Mouse (Mus musculus) midbrain, embryonic 16.5 days (tissue): ENCODE data around the gene Ptpre. TPM values are rescaled to one million over a fixed set of nuclear protein-coding genes. Genes with fewer than 3 reads are reported as not detected.

Experiments
- ATAC-seq: fragments of 200-750 bp; cut with Nextera tagmentation; 2 replicates; pipeline ENCODE4 v1.8.0; 2017; ENCODE audit warnings: moderate TSS enrichment
- H3K27ac ChIP-seq: fragments of 300-500 bp; sonication (generic); 2 replicates; pipeline ENCODE4 v1.5.1; 2014; ENCODE audit warnings: mild to moderate bottlenecking, low read length, mixed read lengths
- H3K27me3 ChIP-seq: fragments of 300-500 bp; sonication (generic); 2 replicates; pipeline ENCODE4 v1.6.1; 2014; ENCODE audit warnings: low read depth, low read length, mixed read lengths; ENCODE audit not compliant: control insufficient read depth, insufficient read depth
- H3K36me3 ChIP-seq: fragments of 300-500 bp; sonication (generic); 2 replicates; pipeline ENCODE4 v1.6.1; 2014; ENCODE audit warnings: mild to moderate bottlenecking, low read length, moderate library complexity, mixed read lengths; ENCODE audit not compliant: control insufficient read depth, insufficient read depth
- H3K4me1 ChIP-seq: fragments of 300-500 bp; sonication (generic); 2 replicates; pipeline ENCODE4 v1.6.1; 2014; ENCODE audit warnings: mild to moderate bottlenecking, low read length, mixed read lengths; ENCODE audit not compliant: control insufficient read depth, insufficient read depth
- H3K4me2 ChIP-seq: fragments of 300-500 bp; sonication (generic); 2 replicates; pipeline ENCODE4 v1.6.1; 2014; ENCODE audit warnings: mild to moderate bottlenecking, low read length, mixed read lengths
- H3K4me3 ChIP-seq: fragments of 300-500 bp; sonication (generic); 2 replicates; pipeline ENCODE4 v1.5.1; 2014; ENCODE audit warnings: low read depth, mild to moderate bottlenecking, low read length, moderate library complexity, mixed read lengths
- H3K9ac ChIP-seq: fragments of 300-500 bp; sonication (generic); 2 replicates; pipeline ENCODE4 v1.6.1; 2014; ENCODE audit warnings: low read depth, low read length, mixed read lengths
- H3K9me3 ChIP-seq: fragments of 300-500 bp; sonication (generic); replicated peaks from 2 replicates; pipeline ENCODE4 v1.6.1; 2014; ENCODE audit warnings: mild to moderate bottlenecking, low read length, mixed read lengths; ENCODE audit not compliant: control insufficient read depth, poor library complexity, severe bottlenecking
- WGBS: fragments of 180-500 bp; shearing (Covaris S2); extraction: QIAGEN DNeasy Blood & Tissue Kit; methylation state at CpG from one replicate; pipeline ENCODE4 v1.1.7; 2014; 5-methylcytosine and 5-hydroxymethylcytosine counted together
- polyA plus RNA-seq: library from polyadenylated mRNA; unstranded; fragments of >200 nt; fragmentation: Nextera tagmentation; extraction: Ambion mirVana; gene quantifications from 2 replicates; pipeline ENCODE4 v1.2.1, GENCODE M21; 2015

The Ptpre gene
- polyA plus RNA-seq, 1 experiment from 2014 or later = 7.6 TPM

DNA sequence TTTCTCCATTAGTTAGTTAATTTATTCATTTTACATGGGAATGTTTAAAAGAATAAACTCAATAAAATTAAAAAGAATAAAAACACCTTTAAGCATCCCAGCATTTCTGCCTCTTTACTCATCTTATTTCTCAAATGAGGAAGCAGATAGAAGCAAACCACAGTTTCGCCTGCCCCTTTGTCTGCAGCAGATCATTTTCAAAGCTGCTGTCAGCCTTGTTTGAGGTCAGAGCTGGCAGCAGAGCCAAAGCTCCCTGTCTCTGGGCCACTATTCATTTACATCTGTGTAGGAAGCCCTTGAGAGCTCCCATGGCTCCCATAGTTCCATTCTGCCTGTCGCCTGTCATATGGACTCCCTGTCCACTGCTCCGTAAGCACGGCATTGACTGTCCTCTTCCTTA, 28.7 kb upstream of the Ptpre start:
- Histone ChIP-seq H3K36me3 (no peaks in the 10 kb centered on the region), H3K27me3 (no peaks in the 10 kb centered on the region), H3K4me1 (no peaks in the 10 kb centered on the region), H3K4me3 (no peak overlapping the region), H3K9me3 (no peaks in the 10 kb centered on the region), H3K9ac (no peak overlapping the region), H3K27ac (no peak overlapping the region), H3K4me2 (no peak overlapping the region)
- ATAC-seq = no peak
- WGBS = 71% methylated on average over 4 of the region's 4 CpGs

DNA sequence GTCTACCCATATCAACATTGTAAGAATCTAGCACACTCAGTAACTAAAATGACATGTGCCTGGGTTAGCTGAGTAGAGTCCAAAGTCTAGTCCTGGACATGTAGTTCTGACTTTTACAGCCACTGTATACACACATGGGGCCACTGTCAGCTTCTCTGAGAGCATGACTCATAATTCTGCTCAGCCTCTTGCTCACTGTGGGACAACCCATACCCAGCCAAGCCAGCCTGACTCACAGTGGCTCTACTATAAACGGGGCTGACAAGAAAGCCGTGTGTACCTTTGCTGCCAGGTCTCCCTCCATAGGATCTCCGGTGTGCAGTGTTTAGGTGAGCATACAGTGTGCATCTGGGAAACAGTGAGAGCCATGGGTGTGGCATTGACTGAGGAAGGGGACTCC, 28.0 kb upstream of the Ptpre start:
- Histone ChIP-seq H3K9ac (no peak overlapping the region), H3K27ac (no peak overlapping the region), H3K4me1 (no peaks in the 10 kb centered on the region), H3K27me3 (no peaks in the 10 kb centered on the region), H3K9me3 (no peaks in the 10 kb centered on the region), H3K36me3 (no peaks in the 10 kb centered on the region), H3K4me2 (no peak overlapping the region), H3K4me3 (no peak overlapping the region)
- ATAC-seq = no peak
- WGBS = 99% methylated on average over 3 of the region's 3 CpGs

DNA sequence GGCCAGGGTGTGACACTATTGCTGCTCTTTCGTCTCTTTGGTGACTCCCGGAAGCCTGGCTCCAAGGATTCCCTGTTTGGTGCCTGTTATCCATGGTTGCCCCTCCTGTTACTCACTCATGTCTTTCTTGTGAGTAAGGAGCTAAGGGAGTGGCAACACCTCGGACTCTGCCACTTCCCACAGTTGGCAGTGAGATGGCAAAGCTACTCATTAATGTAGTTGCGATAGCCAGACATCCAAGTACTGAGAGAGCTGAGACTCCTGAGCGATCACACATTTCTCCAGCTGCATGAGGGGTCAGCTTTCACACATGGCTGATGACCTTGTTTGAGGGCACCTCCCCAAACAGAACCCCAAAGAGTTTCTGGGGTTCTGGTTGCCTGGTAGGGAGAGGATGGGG, 26.9 kb upstream of the Ptpre start:
- ATAC-seq = no peak
- Histone ChIP-seq H3K9me3 (no peaks in the 10 kb centered on the region), H3K27ac (no peak overlapping the region), H3K4me2 (no peak overlapping the region), H3K36me3 (no peaks in the 10 kb centered on the region), H3K4me3 (no peak overlapping the region), H3K9ac (no peak overlapping the region), H3K27me3 (no peaks in the 10 kb centered on the region), H3K4me1 (no peaks in the 10 kb centered on the region)
- 84% methylated on average over 5 of the region's 5 CpGs for WGBS

DNA sequence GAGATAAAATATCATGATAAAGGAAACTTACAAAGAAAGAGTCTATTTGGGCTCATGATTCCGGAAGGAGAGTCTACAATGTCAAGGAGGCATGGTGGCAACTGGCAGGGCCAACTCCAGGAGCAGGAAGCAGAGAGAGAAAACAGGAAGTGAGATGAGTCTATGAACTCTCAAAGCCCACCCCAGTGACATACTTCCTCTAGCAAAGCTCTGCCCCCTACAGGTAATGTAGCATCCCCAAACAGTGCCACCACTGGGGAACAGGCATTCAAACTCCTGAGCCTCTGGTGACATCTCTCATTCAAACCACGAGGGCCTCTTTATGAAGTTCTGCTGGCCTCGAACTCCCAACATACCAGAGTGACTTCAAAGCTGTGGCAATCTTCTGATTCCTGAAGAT, 25.6 kb upstream of the Ptpre start:
- Histone ChIP-seq H3K36me3 (no peaks in the 10 kb centered on the region), H3K4me2 (no peak overlapping the region), H3K27ac (no peak overlapping the region), H3K9ac (no peak overlapping the region), H3K27me3 (no peaks in the 10 kb centered on the region), H3K9me3 (no peaks in the 10 kb centered on the region), H3K4me1 (no peaks in the 10 kb centered on the region), H3K4me3 (no peak overlapping the region)
- ATAC-seq = no peak
- 91% methylated on average over 3 of the region's 3 CpGs for WGBS

DNA sequence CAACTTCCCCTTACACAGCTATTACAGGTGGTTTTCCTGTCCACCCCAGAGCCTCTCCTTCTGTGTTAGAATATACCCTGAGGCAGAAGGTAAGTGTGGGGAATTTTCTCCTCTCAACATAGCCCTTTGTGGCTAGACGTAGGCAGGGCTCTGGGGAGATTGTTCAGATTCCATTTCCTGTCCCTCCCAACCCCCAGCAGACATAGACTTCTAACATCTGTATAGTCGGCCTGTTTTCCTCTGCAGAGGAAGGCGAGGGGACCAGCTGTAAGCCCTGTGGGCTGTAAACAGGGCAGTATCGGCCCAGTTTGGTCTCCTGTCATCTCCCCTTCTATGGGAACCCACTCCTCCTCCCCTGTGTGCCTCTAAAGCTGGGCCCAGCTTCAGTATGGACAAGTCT, 20.1 kb upstream of the Ptpre start:
- Histone ChIP-seq H3K4me2 (no peak overlapping the region), H3K4me3 (no peak overlapping the region), H3K4me1 (no peaks in the 10 kb centered on the region), H3K9ac (no peak overlapping the region), H3K27me3 (no peaks in the 10 kb centered on the region), H3K36me3 (no peaks in the 10 kb centered on the region), H3K27ac (no peak overlapping the region), H3K9me3 (no peaks in the 10 kb centered on the region)
- 80% methylated on average over 4 of the region's 4 CpGs for WGBS
- no peak for ATAC-seq

DNA sequence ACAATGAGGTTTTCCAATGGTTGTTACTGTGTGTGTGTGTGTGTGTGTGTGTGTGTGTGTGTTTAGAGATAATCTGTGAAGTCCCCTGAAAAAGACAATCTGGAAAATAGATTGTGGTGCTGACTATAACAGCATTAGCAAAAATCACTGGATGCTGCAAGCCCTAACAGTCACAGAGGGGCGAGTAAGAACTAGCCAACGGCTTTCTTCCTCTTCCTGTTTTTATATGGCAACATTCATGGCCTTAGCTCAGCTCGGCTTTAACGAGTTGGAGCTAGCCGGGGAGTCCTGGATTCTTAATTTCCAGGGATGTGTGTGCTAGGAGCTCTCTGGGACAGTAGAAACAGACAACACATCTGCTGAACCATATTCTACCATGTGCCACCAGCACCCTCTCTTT, 17.0 kb upstream of the Ptpre start:
- Histone ChIP-seq H3K4me2 (no peak overlapping the region), H3K27me3 (no peaks in the 10 kb centered on the region), H3K36me3 (no peaks in the 10 kb centered on the region), H3K9ac (no peak overlapping the region), H3K27ac (no peak overlapping the region), H3K9me3 (no peaks in the 10 kb centered on the region), H3K4me1 (no peaks in the 10 kb centered on the region), H3K4me3 (no peak overlapping the region)
- no peak for ATAC-seq
- WGBS = 77% methylated on average over 5 of the region's 5 CpGs

DNA sequence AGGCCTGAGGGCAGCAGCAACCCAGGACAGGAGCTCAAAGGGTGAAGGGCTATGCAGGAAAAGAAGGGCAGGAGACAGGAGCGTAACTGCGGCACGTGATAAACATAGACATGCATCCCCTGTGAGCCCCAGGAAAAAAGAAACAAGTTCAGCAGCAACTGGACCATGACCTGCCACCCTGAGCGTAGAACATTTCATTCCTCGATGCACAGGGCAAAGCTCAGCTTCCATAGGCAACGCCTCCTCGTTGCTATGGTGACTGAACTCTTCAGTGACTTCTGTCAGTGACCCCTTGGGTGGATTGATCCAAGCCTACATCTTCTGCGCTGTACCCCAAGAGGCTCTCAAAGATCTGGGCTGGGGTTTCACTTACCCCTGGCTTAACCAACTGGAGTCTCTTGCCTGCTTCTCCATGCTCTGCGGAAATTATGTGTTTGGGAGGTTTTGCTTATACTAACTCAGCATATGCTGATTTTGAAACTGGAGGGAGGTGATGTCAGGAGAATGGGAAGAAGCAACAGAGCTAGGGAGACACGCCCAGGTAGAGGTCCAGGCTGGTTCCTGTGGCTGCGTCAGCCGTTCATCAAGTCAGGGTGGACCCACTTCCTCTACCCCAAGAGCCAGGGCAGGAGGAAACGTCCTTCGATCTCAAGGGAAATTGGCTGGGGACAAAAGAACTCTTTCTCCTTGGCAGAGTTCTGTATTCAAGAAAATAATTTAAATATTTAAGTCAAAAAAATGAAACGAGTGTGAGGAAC, 15.3 kb upstream of the Ptpre start:
- Histone ChIP-seq H3K27me3 (no peaks in the 10 kb centered on the region), H3K4me2 (no peak overlapping the region), H3K4me1 (no peaks in the 10 kb centered on the region), H3K9ac (no peak overlapping the region), H3K27ac (no peak overlapping the region), H3K9me3 (no peaks in the 10 kb centered on the region), H3K36me3 (no peaks in the 10 kb centered on the region), H3K4me3 (no peak overlapping the region)
- ATAC-seq = no peak
- WGBS = 57% methylated on average over 15 of the region's 15 CpGs

DNA sequence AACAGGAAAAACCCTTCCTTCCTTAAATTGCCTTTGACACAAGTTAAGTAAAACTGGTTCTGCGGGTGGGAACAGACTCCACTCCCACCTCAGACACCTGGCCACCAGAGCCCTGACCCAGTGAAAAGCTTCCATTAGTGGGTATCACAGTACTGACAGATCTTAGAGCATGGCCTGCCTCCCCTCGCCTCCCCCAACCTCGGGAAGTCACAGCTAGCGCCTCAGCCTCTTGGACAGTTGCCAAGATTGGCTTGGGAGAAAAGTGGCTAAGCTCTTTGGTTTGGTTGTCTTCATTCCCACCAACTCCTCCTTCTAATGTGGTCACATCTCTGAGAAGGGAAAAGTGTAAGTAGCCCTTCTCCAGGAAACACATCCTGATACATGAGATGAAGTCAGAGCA, 13.3 kb upstream of the Ptpre start:
- Histone ChIP-seq H3K36me3 (no peaks in the 10 kb centered on the region), H3K4me3 (no peak overlapping the region), H3K27ac (no peak overlapping the region), H3K9ac (no peak overlapping the region), H3K4me2 (no peak overlapping the region), H3K4me1 (no peaks in the 10 kb centered on the region), H3K27me3 (no peaks in the 10 kb centered on the region), H3K9me3 (no peaks in the 10 kb centered on the region)
- ATAC-seq = no peak
- WGBS = 69% methylated on average over 4 of the region's 4 CpGs

DNA sequence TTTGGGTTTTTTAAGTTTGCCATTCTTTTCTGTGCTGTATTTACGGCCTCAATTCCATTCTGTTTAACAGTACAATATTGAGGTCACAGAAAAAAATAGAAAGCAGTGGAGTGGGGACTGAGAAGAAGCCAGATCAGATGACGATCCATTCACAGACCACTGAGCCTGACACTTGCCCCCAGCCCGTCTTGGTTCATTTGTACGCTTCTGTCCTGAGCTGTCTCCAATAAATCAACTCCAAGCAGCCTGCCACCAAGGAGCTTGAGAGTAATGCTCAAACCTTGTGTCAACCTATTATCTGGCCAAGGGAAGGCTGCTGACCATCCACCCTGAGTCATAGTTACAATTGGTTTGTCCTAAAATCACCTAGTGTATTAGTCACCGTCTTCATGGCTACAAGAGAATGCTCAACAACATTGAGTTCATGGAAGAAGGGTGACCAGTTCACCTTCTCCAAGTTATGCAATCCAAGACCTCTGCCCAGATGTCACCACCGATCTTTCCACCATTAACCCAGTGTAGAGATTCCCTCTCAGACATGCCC, 12.8 kb upstream of the Ptpre start:
- Histone ChIP-seq H3K4me3 (no peak overlapping the region), H3K9ac (no peak overlapping the region), H3K36me3 (no peaks in the 10 kb centered on the region), H3K4me2 (no peak overlapping the region), H3K9me3 (no peaks in the 10 kb centered on the region), H3K4me1 (no peaks in the 10 kb centered on the region), H3K27ac (no peak overlapping the region), H3K27me3 (no peaks in the 10 kb centered on the region)
- 93% methylated on average over 6 of the region's 6 CpGs for WGBS
- no peak for ATAC-seq
